Mouse (Mus musculus) ES-E14 (cell line): ENCODE data around the gene Unc45a.

ENCODE experiments used
- HCFC1 ChIP-seq: IDR thresholded peaks from 2 replicates; pipeline ENCODE4 v1.6.1; 2012; ENCODE audit warnings: low read length, inconsistent platforms, borderline replicate concordance; ENCODE audit not compliant: insufficient read depth
- MAFK ChIP-seq: IDR thresholded peaks from 2 replicates; pipeline ENCODE4 v1.6.1; 2014; ENCODE audit warnings: mild to moderate bottlenecking, low read depth, low read length, inconsistent platforms; ENCODE audit not compliant: insufficient read depth
- ZC3H11A ChIP-seq: IDR thresholded peaks from 2 replicates; pipeline ENCODE4 v1.6.1; 2012; ENCODE audit warnings: low read depth, mild to moderate bottlenecking, inconsistent platforms, low read length, borderline replicate concordance
- ZNF384 ChIP-seq: IDR thresholded peaks from 2 replicates; pipeline ENCODE4 v1.6.1; 2012; ENCODE audit warnings: low read depth, low read length, inconsistent platforms

GRCm38 (mm10) chr7:80365759-80366158 is 25.0 kb upstream of the Unc45a start:
- TF ChIP-seq ZNF384 (no peak), HCFC1 (no peak), ZC3H11A (no peak), MAFK (no peak)
